Mouse (Mus musculus) midbrain, postnatal 0 days (tissue): ENCODE measurements around the gene Defb48. TPM values are rescaled to one million over a fixed set of nuclear protein-coding genes. Genes with fewer than 3 reads are reported as not detected.

Experiments
- ATAC-seq: fragments of 200-750 bp; cut with Nextera tagmentation; 2 replicates; pipeline ENCODE4 v1.8.0; 2017; ENCODE audit warnings: moderate number of reproducible peaks, mild to moderate bottlenecking, moderate TSS enrichment, moderate library complexity; ENCODE audit not compliant: low FRiP score
- DNase-seq: peaks from one replicate; pipeline ENCODE4 v3.0.0-alpha.2; 2015; ENCODE audit warnings: low spot score
- H3K27ac ChIP-seq: fragments of 300-500 bp; sonication (generic); 2 replicates; pipeline ENCODE4 v1.5.1; 2014; ENCODE audit warnings: low read depth, mild to moderate bottlenecking, low read length, mixed read lengths
- H3K27me3 ChIP-seq: fragments of 300-500 bp; sonication (generic); 2 replicates; pipeline ENCODE4 v1.6.1; 2014; ENCODE audit warnings: low read length, control low read depth, mixed read lengths; ENCODE audit not compliant: insufficient read depth
- H3K36me3 ChIP-seq: fragments of 300-500 bp; sonication (generic); 2 replicates; pipeline ENCODE4 v1.6.1; 2014; ENCODE audit warnings: low read length, control low read depth, mixed read lengths; ENCODE audit not compliant: insufficient read depth
- H3K4me1 ChIP-seq: fragments of 300-500 bp; sonication (generic); 2 replicates; pipeline ENCODE4 v1.6.1; 2014; ENCODE audit warnings: mild to moderate bottlenecking, control low read depth, antibody characterized with exemption, low read length, mixed read lengths; ENCODE audit not compliant: insufficient read depth
- H3K4me2 ChIP-seq: fragments of 300-500 bp; sonication (generic); 2 replicates; pipeline ENCODE4 v1.6.1; 2014; ENCODE audit warnings: low read depth, mild to moderate bottlenecking, low read length, mixed read lengths; ENCODE audit not compliant: poor library complexity, severe bottlenecking
- H3K4me3 ChIP-seq: fragments of 300-500 bp; sonication (generic); 2 replicates; pipeline ENCODE4 v1.5.1; 2014; ENCODE audit warnings: low read depth, mild to moderate bottlenecking, low read length, moderate library complexity
- H3K9ac ChIP-seq: fragments of 300-500 bp; sonication (generic); replicated peaks from 2 replicates; pipeline ENCODE4 v1.6.1; 2014; ENCODE audit warnings: mild to moderate bottlenecking, low read length, moderate library complexity, mixed read lengths; ENCODE audit not compliant: poor library complexity, severe bottlenecking
- H3K9me3 ChIP-seq: fragments of 300-500 bp; sonication (generic); 2 replicates; pipeline ENCODE4 v1.6.1; 2016; ENCODE audit warnings: low read length, control low read depth
- CTCF ChIP-seq: IDR thresholded peaks from 2 replicates; pipeline ENCODE4 v1.5.1; 2016; ENCODE audit warnings: antibody characterized with exemption, mild to moderate bottlenecking
- WGBS: fragments of 180-500 bp; shearing (Covaris S2); extraction: QIAGEN DNeasy Blood & Tissue Kit; methylation state at CpG from one replicate; pipeline ENCODE4 v1.1.7; 2014; 5-methylcytosine and 5-hydroxymethylcytosine counted together
- polyA plus RNA-seq: library from polyadenylated mRNA; unstranded; fragments of >200 nt; fragmentation: Nextera tagmentation; extraction: Ambion mirVana; gene quantifications from 2 replicates; pipeline ENCODE4 v1.2.1, GENCODE M21; 2015
- total RNA-seq: library from RNA; depleted of rRNA; stranded (reverse); fragments of >200 nt; gene quantifications from 2 replicates; pipeline ENCODE4 v1.2.3, GENCODE M21; 2014; rRNA removed

Defb48 gene
- total RNA-seq, result not detected in 2 replicates
- polyA plus RNA-seq, result not detected in 2 replicates

GRCm38 (mm10) chr14:62984410-62984809 lies at the start of gene Defb48:
Gene Defb48, minus strand, starts transcription at chr14:62984510.
- Histone ChIP-seq H3K36me3 (no peaks in the 10 kb centered on the region), H3K9me3 (no peaks in the 10 kb centered on the region), H3K27me3 (no peaks in the 10 kb centered on the region), H3K4me3 (no peak within 1 kb of the TSS), H3K27ac (no peak within 1 kb of the TSS), H3K9ac (no peak within 1 kb of the TSS), H3K4me1 (no peaks in the 10 kb centered on the region), H3K4me2 (no peak within 1 kb of the TSS)
- ATAC-seq (no peak), DNase-seq (no peak)
- TF ChIP-seq CTCF, result no peak
- 82% methylated on average over 1 of the region's 1 CpGs for WGBS

- Histone ChIP-seq H3K27me3 (no peaks in the 10 kb centered on the region), H3K9ac (no peak overlapping the region), H3K4me2 (no peak overlapping the region), H3K9me3 (no peaks in the 10 kb centered on the region), H3K36me3 (no peaks in the 10 kb centered on the region), H3K4me1 (no peaks in the 10 kb centered on the region), H3K27ac (no peak overlapping the region), H3K4me3 (no peak overlapping the region)
- TF ChIP-seq CTCF, result no peak
- ATAC-seq, result no peak
- DNase-seq, result no peak
- WGBS, result 54% methylated on average over 6 of the region's 6 CpGs
Observed at GRCm38 (mm10) chr14:63020524-63021156, 36.3 kb upstream of the Defb48 start.

GRCm38 (mm10) chr14:63014667-63015066 lies 30.4 kb upstream of the Defb48 start:
- DNase-seq (no peak), ATAC-seq (no peak)
- Histone ChIP-seq H3K36me3 (no peaks in the 10 kb centered on the region), H3K9me3 (no peaks in the 10 kb centered on the region), H3K27me3 (no peaks in the 10 kb centered on the region), H3K4me1 (no peaks in the 10 kb centered on the region), H3K4me2 (no peak overlapping the region), H3K9ac (no peak overlapping the region), H3K27ac (no peak overlapping the region), H3K4me3 (no peak overlapping the region)
- WGBS, result 89% methylated on average over 4 of the region's 4 CpGs
- TF ChIP-seq CTCF, result no peak

- H3K9ac ChIP-seq, result no peak overlapping the region
- no peak overlapping the region for H3K27ac ChIP-seq
- H3K4me1 ChIP-seq, result no peaks in the 10 kb centered on the region
- ATAC-seq (no peak), DNase-seq (no peak)
- no peaks in the 10 kb centered on the region for H3K9me3 ChIP-seq
- no peaks in the 10 kb centered on the region for H3K27me3 ChIP-seq
- H3K4me3 ChIP-seq, result no peak overlapping the region
- no peak for TF ChIP-seq CTCF
- WGBS, result 89% methylated on average over 4 of the region's 4 CpGs
- H3K36me3 ChIP-seq, result no peaks in the 10 kb centered on the region
- H3K4me2 ChIP-seq, result no peak overlapping the region
Observed at GRCm38 (mm10) chr14:63013082-63013481, 28.8 kb upstream of the Defb48 start.

- Histone ChIP-seq H3K27ac (no peak within 1 kb of the TSS), H3K4me3 (no peak within 1 kb of the TSS), H3K36me3 (no peaks in the 10 kb centered on the region), H3K9me3 (no peaks in the 10 kb centered on the region), H3K4me2 (no peak within 1 kb of the TSS), H3K27me3 (no peaks in the 10 kb centered on the region), H3K4me1 (no peaks in the 10 kb centered on the region), H3K9ac (no peak within 1 kb of the TSS)
- DNase-seq (no peak), ATAC-seq (no peak)
- TF ChIP-seq CTCF, result no peak
- 96% methylated on average over 5 of the region's 5 CpGs for WGBS
Observed at GRCm38 (mm10) chr14:63011471-63011870, 27.2 kb upstream of the Defb48 start, which contains the start of gene Defb43. Gene Defb43, plus strand, starts transcription at chr14:63011771.

- no peak for TF ChIP-seq CTCF
- H3K36me3 ChIP-seq, result no peaks in the 10 kb centered on the region
- no peaks in the 10 kb centered on the region for H3K9me3 ChIP-seq
- no peak overlapping the region for H3K4me2 ChIP-seq
- DNase-seq (no peak), ATAC-seq (no peak)
- no peak overlapping the region for H3K27ac ChIP-seq
- no peak overlapping the region for H3K4me3 ChIP-seq
- 66% methylated on average over 2 of the region's 2 CpGs for WGBS
- H3K27me3 ChIP-seq, result no peaks in the 10 kb centered on the region
- H3K9ac ChIP-seq, result no peak overlapping the region
- H3K4me1 ChIP-seq, result no peaks in the 10 kb centered on the region
Observed at GRCm38 (mm10) chr14:63002588-63002987, 18.3 kb upstream of the Defb48 start.
